In genomic region chr1:119533093-119533805, GRCm38 (mm10) we compare ENCODE assay signal across 12 mouse cellular contexts. TPM values are rescaled to one million over a fixed set of nuclear protein-coding genes. Genes with fewer than 3 reads are reported as not detected.
DNase-seq lines count a peak whose midpoint lies in the region; ATAC-seq and TF ChIP-seq lines count a peak whose summit lies in the region.
"Had no signal": no experiment of that assay in that cellular context is flagged by ENCODE, and none has a peak within 500 bp of the region (broad histone marks: within the 10 kb centered on the region; RNA-seq: fewer than 3 reads in every experiment).

No protein-coding gene starts in this region.

- H3K4me1 ChIP-seq in hindbrain, postnatal 0 days (ENCODE audit: insufficient read depth, low read length): no peaks in the 10 kb centered on the region
- H3K4me1 ChIP-seq: liver, embryonic 13.5 days had no signal

- TF ChIP-seq CTCF in hindbrain, postnatal 0 days (IDR thresholded peaks at IDR 0.05; ENCODE audit: low read depth): no peak

- peak; percentile 31 to 48 for DNase-seq in layer of hippocampus, postnatal 10 days (ENCODE audit: low spot score in 2 of 2)
- no peak for DNase-seq in layer of hippocampus, adult 9-11 months
- DNase-seq in right cerebral cortex, postnatal 4 days: peak; percentile 42
- no peak for DNase-seq in right cerebral cortex, adult 2 months (ENCODE audit: low spot score in 2 of 2)
- DNase-seq in hindbrain, postnatal 0 days (ENCODE audit: low spot score): peak; percentile 64
- no peak for DNase-seq in urinary bladder, postnatal 14 days (ENCODE audit: low spot score)
- no peak for DNase-seq in ovary, adult 18-20 months (ENCODE audit: low spot score)
- DNase-seq: cerebellum, postnatal 36 days; liver, embryonic 13.5 days; thymus, adult 18-20 months had no signal

- WGBS in hindbrain, postnatal 0 days: 59% methylated on average over 18 of the region's 18 CpGs

- H3K4me2 ChIP-seq in hindbrain, postnatal 0 days (ENCODE audit: low read depth, low read length): no peak overlapping the region
- H3K4me2 ChIP-seq: heart, embryonic 13.5 days; liver, embryonic 13.5 days had no signal

- H3K9me3 ChIP-seq in hindbrain, postnatal 0 days (ENCODE audit: low read length): no peaks in the 10 kb centered on the region
- H3K9me3 ChIP-seq: heart, embryonic 13.5 days had no signal

- peak; percentile 84 for ATAC-seq in hindbrain, postnatal 0 days
- ATAC-seq: intestine, embryonic 16.5 days had no signal

- H3K9ac ChIP-seq in hindbrain, postnatal 0 days (replicated peaks; ENCODE audit: low read length): no peak overlapping the region
- H3K9ac ChIP-seq: heart, embryonic 13.5 days; liver, embryonic 13.5 days had no signal

- H3K27me3 ChIP-seq in hindbrain, postnatal 0 days (ENCODE audit: insufficient read depth, low read length): no peaks in the 10 kb centered on the region
- H3K27me3 ChIP-seq: heart, embryonic 13.5 days; liver, embryonic 13.5 days had no signal

- H3K36me3 ChIP-seq in hindbrain, postnatal 0 days (ENCODE audit: insufficient read depth, low read length): 0 out of 2 replicates have a peak, but pooled peaks cover 6% of the 10 kb centered on the region

- peak overlapping the region; percentile 32; the same call in 1 of the 2 replicates for H3K27ac ChIP-seq in hindbrain, postnatal 0 days
- H3K27ac ChIP-seq: heart, embryonic 13.5 days; liver, embryonic 13.5 days had no signal

- H3K4me3 ChIP-seq in hindbrain, postnatal 0 days (ENCODE audit: low read length): no peak overlapping the region
- H3K4me3 ChIP-seq: heart, embryonic 13.5 days; liver, embryonic 13.5 days had no signal

RNA-seq across cellular contexts. Expression of gene Tmem185b, which starts 7.3 kb away (rescaled TPM):
- 10 to 100 TPM; 10.3 to 11.9 TPM for total RNA-seq in layer of hippocampus, postnatal 10 days (2021)
- 23.0 and 24.2 TPM in 2 replicates for total RNA-seq in hindbrain, postnatal 0 days (2014; rRNA removed)
- polyA plus RNA-seq in hindbrain, postnatal 0 days (2015; fragmentation: Nextera tagmentation; extraction: Ambion mirVana): 10.3 and 12.9 TPM in 2 replicates

RNA-seq across cellular contexts. Expression of gene Ralb, which starts 28.7 kb away (rescaled TPM):
- total RNA-seq in layer of hippocampus, postnatal 10 days (2021): 10 to 100 TPM; 33.9 to 40.3 TPM
- total RNA-seq in hindbrain, postnatal 0 days (2014; rRNA removed): 42.9 and 43.5 TPM in 2 replicates
- polyA plus RNA-seq in hindbrain, postnatal 0 days (2015; fragmentation: Nextera tagmentation; extraction: Ambion mirVana): 61.0 and 62.1 TPM in 2 replicates

Comparison
In these comparisons a context has a peak if more than half of its experiments do, and no peak if none do; other contexts are left out.
1. DNase-seq: peak in layer of hippocampus, postnatal 10 days (2 of 2), right cerebral cortex, postnatal 4 days (single experiment) and hindbrain, postnatal 0 days (single experiment); none in layer of hippocampus, adult 9-11 months (single experiment), right cerebral cortex, adult 2 months (0 of 2), urinary bladder, postnatal 14 days (single experiment) and ovary, adult 18-20 months (single experiment).